Mouse (Mus musculus): ENCODE measurements around the gene Eya2.

GRCm38 (mm10) chr2:165758534-165758933 is 163.7 kb downstream of the Eya2 start:
- TF ChIP-seq CTCF (IDR thresholded peaks at IDR 0.05; ENCODE audit: low read depth, low read length) (no peak), POLR2A (IDR thresholded peaks at IDR 0.05; ENCODE audit: extremely low read depth, insufficient read depth, low read length) (no peak)

Data from liver, adult 2 months (tissue).